Mouse (Mus musculus) left cerebral cortex, postnatal 36 days (tissue): ENCODE results near the gene Ttn. TPM values are rescaled to one million over a fixed set of nuclear protein-coding genes. Genes with fewer than 3 reads are reported as not detected.
"Not testable (repeated sequence)": the region's sequence is repeated elsewhere in the genome, so short reads cannot be mapped to it uniquely, and the experiment has no call there.

ENCODE experiments used
- DNase-seq, 2 experiments: peaks; one replicate each; pipeline ENCODE4 v3.0.0; 2021 to 2022; ENCODE audit warnings: low spot score in 2 of 2, mixed read lengths in 1 of 2
- intact Hi-C: fragments of 180-260 bp; cut with DNase I; formaldehyde crosslinking; loops from one replicate; pipeline ENCODE4 v1.15.1; 2025
- total RNA-seq, 2 experiments: library from RNA; stranded (reverse); gene quantifications; 2 replicates each; pipeline ENCODE4 v1.2.3; 2021

Gene Ttn
- total RNA-seq = under 1 TPM; 0.36 to 0.81 TPM

DNA sequence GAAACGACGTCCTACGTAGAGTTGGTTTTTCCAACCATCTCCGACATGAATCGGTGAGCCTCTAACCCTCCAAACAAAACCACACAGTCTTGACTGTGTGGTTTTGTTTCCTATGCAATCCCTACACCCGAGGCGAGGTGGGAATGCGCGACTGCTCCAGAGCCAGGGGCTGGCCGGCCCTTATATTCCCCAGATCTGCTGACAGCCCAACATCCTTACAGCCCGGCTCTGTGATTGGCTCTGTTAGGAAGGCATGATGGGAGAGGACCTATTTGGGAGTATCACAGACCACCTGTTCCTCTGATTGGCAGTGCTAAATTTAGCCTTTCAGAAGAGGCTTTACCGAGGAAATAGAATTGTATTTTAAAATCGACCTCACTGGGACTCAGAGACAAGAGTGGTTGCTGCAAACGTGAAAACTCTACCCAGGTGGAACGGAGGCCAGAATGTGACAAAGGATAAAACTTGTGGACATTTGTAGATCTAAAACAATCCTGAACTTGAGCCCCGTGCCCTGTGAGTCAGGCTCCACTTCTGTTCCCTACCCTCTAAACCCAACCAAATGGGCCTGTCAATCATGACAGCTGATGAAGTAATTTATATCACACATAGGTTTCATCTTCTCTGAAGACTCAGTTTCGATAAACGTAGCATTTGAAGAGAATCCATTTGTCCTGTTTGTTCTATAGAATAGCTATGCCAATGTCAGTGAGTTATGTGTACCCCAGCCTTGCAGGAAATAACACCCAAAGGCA is at the start of gene Ttn:
Ttn (minus strand) TSS at position 157 of the 755 bp plus-strand sequence.
- no peak for DNase-seq
- intact Hi-C loops = no loop called here

GRCm38 (mm10) chr2:77020649-77021048 is 38.3 kb upstream of the Ttn start:
- intact Hi-C loops = no loop called here
- DNase-seq = no peak

DNA sequence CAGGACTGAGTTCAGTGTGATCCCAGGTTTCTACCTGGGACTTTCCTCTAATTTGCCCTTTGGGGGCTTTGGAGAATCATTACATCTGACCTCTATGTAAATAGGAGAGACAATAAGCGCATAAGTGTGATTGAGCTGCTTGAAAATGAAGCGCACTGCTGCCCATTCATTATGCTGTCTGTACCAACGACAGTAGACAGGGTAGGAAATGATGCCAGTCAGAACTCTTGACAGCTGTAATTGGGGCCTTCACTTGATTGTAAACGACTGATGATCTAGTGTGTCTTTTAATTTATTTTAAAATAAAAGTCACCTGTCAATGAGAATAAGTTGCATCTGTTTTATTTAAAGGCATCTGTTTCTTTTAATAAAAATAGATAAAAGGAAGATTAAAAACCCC is 35.4 kb upstream of the Ttn start:
- intact Hi-C loops = no loop called here
- DNase-seq = no peak

GRCm38 (mm10) chr2:77013449-77013848 is 31.1 kb upstream of the Ttn start:
- intact Hi-C loops, DNase-seq: not testable (repeated sequence)

- no peak for DNase-seq
- intact Hi-C loops = no loop called here
Observed at GRCm38 (mm10) chr2:77011981-77012380, 29.6 kb upstream of the Ttn start.

DNA sequence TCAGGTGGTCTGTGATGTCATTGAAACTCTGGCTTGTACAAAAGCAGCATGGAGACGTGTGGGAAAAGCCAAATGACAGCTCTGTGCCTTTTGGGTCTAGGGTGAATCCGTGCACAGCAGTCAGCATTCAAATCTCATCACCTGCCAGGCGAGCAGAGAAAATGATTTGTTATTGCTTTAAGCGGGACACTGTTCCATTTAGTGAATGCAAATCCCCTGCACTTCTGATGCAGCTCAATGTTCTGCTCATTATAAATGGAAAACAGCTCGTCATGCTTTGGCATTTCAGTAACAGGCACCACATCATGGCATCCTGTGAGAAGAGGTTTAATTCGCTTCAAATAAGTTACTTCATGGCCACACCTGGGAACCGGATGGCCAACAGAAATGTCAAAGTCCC is 24.7 kb upstream of the Ttn start:
- intact Hi-C loops = no loop called here
- no peak for DNase-seq

DNA sequence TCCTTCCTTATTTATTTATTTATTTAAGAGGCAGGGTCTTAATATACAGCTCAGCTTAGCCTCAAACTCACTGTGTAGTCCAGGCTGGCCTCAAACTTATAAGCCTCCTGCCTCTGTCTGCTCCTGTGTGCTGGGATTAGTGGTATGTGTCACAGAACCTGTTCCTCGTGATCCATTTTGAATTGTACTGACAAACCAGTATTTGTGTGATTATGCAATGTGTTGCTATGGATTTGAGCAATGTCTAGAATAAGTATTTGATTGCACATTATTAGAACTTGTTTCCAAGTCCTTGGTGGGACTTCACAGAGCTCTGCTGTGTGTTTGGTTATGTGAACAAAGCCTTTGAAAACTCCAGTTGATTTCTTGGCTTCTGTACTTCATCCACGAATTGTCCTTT is 20.8 kb upstream of the Ttn start:
- intact Hi-C loops = no loop called here
- DNase-seq = no peak

DNA sequence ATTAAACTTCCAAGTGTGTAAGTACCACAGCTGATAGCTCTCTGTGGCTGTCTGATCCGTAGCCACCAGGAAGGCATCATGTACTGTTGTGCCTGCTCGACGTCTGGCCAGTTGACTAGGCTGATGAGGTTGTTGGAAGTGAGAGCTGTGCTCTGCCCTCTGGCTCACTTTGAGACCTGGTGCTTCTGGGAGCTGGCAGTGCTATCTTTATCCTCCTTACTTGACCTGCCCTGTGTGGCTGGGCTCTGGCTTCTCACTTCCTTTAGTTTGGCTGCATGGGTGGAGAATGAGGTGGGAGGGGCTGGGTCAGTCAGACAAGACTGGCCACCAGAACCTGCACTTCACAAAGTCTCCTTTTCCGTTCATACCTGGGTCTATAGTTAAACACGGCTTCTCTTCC is 16.0 kb upstream of the Ttn start:
- DNase-seq = no peak
- intact Hi-C loops = no loop called here

- intact Hi-C loops = no loop called here
- DNase-seq = peak; percentile 19 to 22
Observed at GRCm38 (mm10) chr2:76992493-76993201, 10.3 kb upstream of the Ttn start.

DNA sequence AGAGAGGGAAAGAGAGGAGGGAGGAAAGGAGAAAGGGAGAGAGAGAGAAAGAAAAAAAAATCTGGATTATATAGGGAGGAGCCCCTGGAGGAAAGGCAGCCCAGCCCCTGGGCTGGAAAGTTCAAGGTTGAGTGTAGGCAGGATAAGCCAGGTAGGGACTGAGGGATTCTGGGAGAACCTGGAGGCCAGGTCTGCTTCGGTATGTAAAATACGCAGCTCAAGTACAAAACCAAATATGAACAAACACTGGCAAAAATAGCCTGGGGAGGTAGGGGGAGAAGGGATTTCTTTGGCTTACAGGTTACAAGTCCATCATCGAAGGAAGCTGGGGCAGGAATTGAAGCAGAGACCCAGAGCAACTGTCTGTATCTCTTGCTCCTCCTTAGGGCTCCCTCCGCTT is 5.0 kb upstream of the Ttn start:
- DNase-seq = no peak
- intact Hi-C loops = no loop called here

DNA sequence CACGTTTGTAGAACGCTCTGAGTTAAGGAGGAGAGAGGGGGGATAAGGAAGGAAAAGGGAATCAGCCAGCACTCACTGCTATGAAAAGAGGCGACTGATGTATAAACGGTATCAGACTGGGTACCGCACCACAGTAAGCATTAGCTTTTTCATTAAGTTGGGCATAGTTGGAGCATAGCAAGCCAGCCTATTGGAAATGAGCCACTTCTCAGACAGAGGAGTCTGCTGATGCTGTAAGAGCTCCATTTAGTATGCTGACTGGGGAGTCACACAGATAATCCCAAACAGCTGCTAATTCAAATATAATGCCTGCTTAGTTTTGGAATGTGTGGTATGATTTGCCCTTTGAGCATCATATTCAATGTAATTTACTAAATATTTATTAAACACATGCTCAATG is 2.0 kb upstream of the Ttn start:
- no peak for DNase-seq
- intact Hi-C loops = no loop called here

GRCm38 (mm10) chr2:76983601-76984000 is 1.3 kb upstream of the Ttn start:
- intact Hi-C loops = no loop called here
- no peak for DNase-seq

- DNase-seq = no peak
- intact Hi-C loops = no loop called here
Observed at GRCm38 (mm10) chr2:76981717-76982116, 630 bp downstream of the Ttn start.

DNA sequence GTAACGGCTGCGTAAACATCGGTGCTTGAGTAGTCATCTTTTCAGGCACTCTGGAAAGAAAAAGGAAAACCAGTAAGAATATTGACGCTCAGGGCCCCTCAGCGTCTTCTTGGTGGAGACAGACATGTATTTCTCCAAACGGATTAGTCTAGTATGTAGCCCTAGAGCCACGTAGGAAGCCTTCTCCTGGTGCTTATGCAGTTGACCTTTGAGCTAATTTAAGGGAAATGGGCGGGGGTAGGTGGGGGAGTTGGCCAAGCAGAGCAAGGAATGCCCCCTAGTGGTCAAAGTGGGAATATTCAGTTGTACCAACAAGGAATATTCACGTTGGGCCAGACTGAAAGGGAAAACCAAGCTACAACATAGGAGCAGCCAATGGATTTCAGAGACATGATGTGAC is 2.2 kb downstream of the Ttn start:
- intact Hi-C loops = no loop called here
- DNase-seq = no peak

DNA sequence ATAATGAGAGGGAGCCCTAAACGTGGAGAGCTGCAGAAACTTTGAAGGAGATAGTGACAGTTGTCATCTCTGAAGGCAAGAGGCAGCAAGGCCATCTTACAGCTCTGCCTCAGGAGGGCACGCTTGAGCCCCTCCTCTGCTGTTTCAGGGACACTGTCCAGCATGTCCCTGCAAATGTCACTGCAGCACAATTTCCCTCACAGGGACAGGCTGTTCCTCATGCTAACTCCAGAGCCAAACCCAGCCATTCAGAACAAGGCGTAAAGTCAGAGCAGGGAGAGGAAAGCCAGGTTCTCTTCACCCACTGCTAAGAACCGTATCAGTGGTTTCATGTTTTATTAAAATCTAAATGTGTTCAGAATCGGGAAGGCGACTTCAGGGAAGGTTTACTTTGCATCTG is 4.7 kb downstream of the Ttn start:
- intact Hi-C loops = loop anchor here (10.0 kb wide), 1 partner anchor 227 kb away; no protein-coding TSS in a partner anchor
- DNase-seq = no peak

- intact Hi-C loops = loop anchor here (5.0 to 10.0 kb wide), 3 partner anchors 233 to 730 kb away; no protein-coding TSS in a partner anchor
- DNase-seq = no peak
Observed at GRCm38 (mm10) chr2:76972051-76972450, 10.3 kb downstream of the Ttn start.

DNA sequence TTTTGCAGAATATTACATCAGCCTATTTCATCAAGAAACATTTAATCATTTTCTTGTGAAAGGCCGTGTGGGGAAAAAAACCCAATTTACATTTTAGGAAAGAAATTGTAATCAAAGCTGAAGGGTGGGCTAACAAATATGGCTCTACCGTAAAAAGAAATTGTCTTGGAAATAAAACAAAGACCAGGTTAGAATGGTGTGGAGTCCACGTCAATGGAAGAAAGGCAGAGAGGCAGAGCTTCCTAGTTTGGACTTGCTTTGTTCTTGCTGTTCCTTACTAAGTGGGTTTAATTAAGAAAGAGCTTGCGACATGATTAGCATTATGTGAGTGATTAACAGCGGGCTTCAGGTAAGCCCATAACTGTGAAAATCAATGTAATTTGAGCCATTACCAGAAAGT is 11.3 kb downstream of the Ttn start:
- intact Hi-C loops = loop anchor here (2.0 to 10.0 kb wide), 4 partner anchors 42 to 731 kb away; no protein-coding TSS in a partner anchor
- DNase-seq = no peak

DNA sequence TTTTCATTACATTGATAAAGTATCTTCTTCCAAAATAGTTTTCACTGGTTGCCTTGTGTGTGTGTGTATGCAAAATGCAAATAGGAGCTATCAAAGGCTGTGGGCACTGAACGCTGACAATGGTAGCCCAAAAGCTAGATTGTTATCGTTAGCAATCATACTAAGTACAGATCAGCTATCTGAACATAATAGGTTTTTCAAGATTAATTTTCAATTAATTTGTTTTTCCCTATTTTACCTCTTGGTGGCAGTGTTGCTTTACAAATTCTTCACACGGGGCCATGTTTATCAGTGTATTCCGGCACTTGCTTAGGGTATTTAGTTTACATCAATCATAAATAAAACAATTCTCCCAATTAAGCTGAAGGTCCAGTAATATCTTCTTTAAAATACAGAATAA is 11.7 kb downstream of the Ttn start:
- intact Hi-C loops = loop anchor here (2.0 to 10.0 kb wide), 4 partner anchors 42 to 732 kb away; no protein-coding TSS in a partner anchor
- DNase-seq = no peak

DNA sequence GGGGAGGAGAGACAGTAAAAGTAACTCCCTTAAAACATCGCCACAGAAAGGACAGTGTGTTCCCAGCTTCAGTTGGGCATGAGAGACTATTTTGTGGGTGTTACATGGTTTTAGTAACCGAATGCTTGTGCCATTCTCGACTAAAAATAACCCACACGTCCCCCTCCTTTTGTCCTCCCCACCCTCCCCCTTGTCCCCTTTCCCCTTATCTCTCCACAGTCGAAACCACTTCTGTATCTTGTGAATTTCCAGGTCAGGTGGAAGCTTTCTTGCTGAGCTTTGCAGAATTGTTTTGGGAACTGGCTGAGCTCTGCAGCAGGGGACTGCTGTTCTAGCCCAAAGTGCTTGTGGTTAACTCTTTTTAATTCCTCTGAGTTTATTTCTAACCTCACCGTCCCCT is 12.1 kb downstream of the Ttn start:
- intact Hi-C loops = loop anchor here (2.0 to 10.0 kb wide), 4 partner anchors 41 to 732 kb away; no protein-coding TSS in a partner anchor
- DNase-seq = no peak

GRCm38 (mm10) chr2:76969637-76970036 is 12.7 kb downstream of the Ttn start:
- intact Hi-C loops = loop anchor here (2.0 to 10.0 kb wide), 4 partner anchors 41 to 733 kb away; no protein-coding TSS in a partner anchor
- DNase-seq = no peak

DNA sequence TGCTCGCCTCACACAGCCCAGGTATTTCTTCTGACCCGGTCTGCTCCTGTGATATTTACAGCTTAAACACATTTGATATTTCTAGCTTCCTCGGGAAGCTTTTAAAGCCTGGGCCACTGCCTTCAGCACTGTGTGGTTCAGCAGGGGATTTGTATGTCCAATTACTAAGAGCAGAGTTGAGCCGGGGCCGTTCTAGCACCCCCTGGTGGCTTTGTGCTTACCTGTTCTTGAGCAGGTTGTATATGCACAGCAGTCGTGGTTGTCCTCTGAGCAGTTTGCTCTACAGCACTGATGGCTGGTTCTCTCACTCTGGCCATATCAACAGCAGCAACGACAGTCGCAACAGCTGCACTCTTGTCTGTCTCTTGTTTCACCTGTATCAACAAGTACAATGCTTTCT is 13.4 kb downstream of the Ttn start:
- intact Hi-C loops = no loop called here
- peak; percentile 41 to 66 for DNase-seq
